Mouse (Mus musculus): Measurements from ENCODE around the gene Gm42906. TPM values are rescaled to one million over a fixed set of nuclear protein-coding genes. Genes with fewer than 3 reads are reported as not detected.

Gene Gm42906
- total and polyA plus RNA-seq, 3 experiments: not detected

GRCm38 (mm10) chr5:151027171-151027570 lies 400.8 kb downstream of the Gm42906 start:
- no peaks in the 10 kb centered on the region for H3K27me3 ChIP-seq (ENCODE audit: control insufficient read depth in 1 of 2, insufficient read depth in 2 of 2, low read length in 2 of 2)
- H3K79me2 ChIP-seq (ENCODE audit: control insufficient read depth, insufficient read depth, low read length, poor library complexity): no peaks in the 10 kb centered on the region
- H3K36me3 ChIP-seq (ENCODE audit: control insufficient read depth in 1 of 2, insufficient read depth in 2 of 2, low read length in 2 of 2): no peaks in the 10 kb centered on the region
- H3K4me3 ChIP-seq (ENCODE audit: control insufficient read depth in 1 of 2, insufficient read depth in 1 of 2, low read depth in 2 of 2, low read length in 2 of 2): no peak overlapping the region
- no peak overlapping the region for H3K27ac ChIP-seq (ENCODE audit: control insufficient read depth, low read depth, low read length)
- TF ChIP-seq RCOR1 (IDR thresholded peaks at IDR 0.05; ENCODE audit: low read depth, low read length) (no peak), USF2 (IDR thresholded peaks at IDR 0.05; ENCODE audit: borderline replicate concordance in 1 of 2, insufficient read depth in 1 of 2, low read depth in 1 of 2, low read length in 2 of 2) (no peak), MYC (IDR thresholded peaks at IDR 0.05; ENCODE audit: low read depth, low read length) (no peak), POLR2AphosphoS5 (IDR thresholded peaks at IDR 0.05; ENCODE audit: borderline replicate concordance, low read depth, low read length) (no peak), ZKSCAN1 (IDR thresholded peaks at IDR 0.05; ENCODE audit: low read depth, low read length) (no peak), TCF12 (IDR thresholded peaks at IDR 0.05; ENCODE audit: low read depth, low read length) (no peak), SIN3A (IDR thresholded peaks at IDR 0.05; ENCODE audit: low read length) (no peak)
- H3K9me3 ChIP-seq (replicated peaks; ENCODE audit: insufficient read depth, low read length): no peaks in the 10 kb centered on the region; the same call in 1 of the 2 replicates
- no peaks in the 10 kb centered on the region for H3K4me1 ChIP-seq (ENCODE audit: control insufficient read depth in 1 of 2, insufficient read depth in 2 of 2, low read length in 2 of 2)
- no peak overlapping the region for H3K9ac ChIP-seq (ENCODE audit: control insufficient read depth, low read depth, low read length, poor library complexity, severe bottlenecking)
- no peak for DNase-seq (ENCODE audit: low read depth, low spot score)

- Histone ChIP-seq H3K36me3 (ENCODE audit: control insufficient read depth in 1 of 2, insufficient read depth in 2 of 2, low read length in 2 of 2) (no peaks in the 10 kb centered on the region), H3K4me1 (ENCODE audit: control insufficient read depth in 1 of 2, insufficient read depth in 2 of 2, low read length in 2 of 2) (no peaks in the 10 kb centered on the region), H3K9ac (ENCODE audit: control insufficient read depth, low read depth, low read length, poor library complexity, severe bottlenecking) (no peak overlapping the region), H3K4me3 (ENCODE audit: control insufficient read depth in 1 of 2, insufficient read depth in 1 of 2, low read depth in 2 of 2, low read length in 2 of 2) (no peak overlapping the region), H3K79me2 (ENCODE audit: control insufficient read depth, insufficient read depth, low read length, poor library complexity) (no peaks in the 10 kb centered on the region), H3K27ac (ENCODE audit: control insufficient read depth, low read depth, low read length) (no peak overlapping the region), H3K27me3 (ENCODE audit: control insufficient read depth in 1 of 2, insufficient read depth in 2 of 2, low read length in 2 of 2) (no peaks in the 10 kb centered on the region), H3K9me3 (replicated peaks; ENCODE audit: insufficient read depth, low read length) (no peaks in the 10 kb centered on the region)
- no peak for DNase-seq (ENCODE audit: low read depth, low spot score)
- TF ChIP-seq USF2 (IDR thresholded peaks at IDR 0.05; ENCODE audit: borderline replicate concordance in 1 of 2, insufficient read depth in 1 of 2, low read depth in 1 of 2, low read length in 2 of 2) (no peak), MAX (IDR thresholded peaks at IDR 0.05; ENCODE audit: low read length) (no peak), ZC3H11A (IDR thresholded peaks at IDR 0.05; ENCODE audit: low read depth, low read length) (no peak), CHD1 (IDR thresholded peaks at IDR 0.05; ENCODE audit: low read depth, low read length) (no peak), RCOR1 (IDR thresholded peaks at IDR 0.05; ENCODE audit: low read depth, low read length) (no peak), UBTF (IDR thresholded peaks at IDR 0.05; ENCODE audit: borderline replicate concordance, insufficient read depth, low read depth, low read length) (no peak), CHD2 (IDR thresholded peaks at IDR 0.05; ENCODE audit: low read length) (no peak), USF1 (IDR thresholded peaks at IDR 0.05; ENCODE audit: low read depth, low read length) (no peak), CTCF (IDR thresholded peaks at IDR 0.05 in 2 of 3, conservative IDR thresholded peaks at IDR 0.05 in 1 of 3; ENCODE audit: control insufficient read depth in 1 of 3, insufficient read depth in 1 of 3, low read depth in 2 of 3, low read length in 3 of 3, poor library complexity in 1 of 3, severe bottlenecking in 1 of 3) (no peak), POLR2AphosphoS2 (IDR thresholded peaks at IDR 0.05; ENCODE audit: low read length) (no peak), NRF1 (IDR thresholded peaks at IDR 0.05; ENCODE audit: insufficient read depth, low read depth, low read length, poor library complexity, severe bottlenecking) (no peak), SIN3A (IDR thresholded peaks at IDR 0.05; ENCODE audit: low read length) (no peak), NELFE (IDR thresholded peaks at IDR 0.05; ENCODE audit: low read depth, low read length) (no peak)
Observed at GRCm38 (mm10) chr5:151026069-151026468, 401.9 kb downstream of the Gm42906 start.

Data from MEL (cell line).